Mouse (Mus musculus): ENCODE results near the gene Cfap300. TPM values are rescaled to one million over a fixed set of nuclear protein-coding genes. Genes with fewer than 3 reads are reported as not detected.

The Cfap300 gene
- total and polyA plus RNA-seq, 3 experiments: not detected

DNA sequence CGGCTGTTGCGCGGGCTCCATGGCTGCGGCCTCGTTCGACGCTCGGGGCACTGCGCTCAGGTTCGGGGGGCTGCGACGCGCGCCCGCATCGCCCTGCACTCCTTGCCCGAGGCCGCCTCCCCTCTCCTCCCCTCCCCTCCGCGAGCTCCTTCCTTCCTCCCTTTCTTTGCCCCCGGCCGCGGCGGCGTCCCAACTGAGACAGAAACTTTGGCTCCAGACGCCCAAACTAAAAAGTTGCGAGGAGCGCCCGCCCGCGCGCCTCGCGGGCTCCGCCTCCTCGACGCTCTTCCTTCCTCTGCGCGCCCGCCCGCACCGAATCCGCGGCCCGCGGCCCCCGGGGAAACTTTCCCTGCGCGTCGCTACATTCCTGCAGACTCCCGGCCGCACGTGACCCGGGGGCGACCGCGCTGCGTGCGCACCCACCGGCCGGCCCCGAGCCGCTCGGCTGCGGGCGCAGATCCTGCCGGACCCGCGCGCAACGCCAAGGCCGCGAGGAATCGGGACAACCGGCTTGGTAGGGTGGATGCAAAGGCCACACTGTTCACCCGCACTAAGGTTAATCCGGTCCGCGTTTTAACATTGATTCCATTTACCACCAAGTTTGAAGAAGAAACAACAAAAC, 38.1 kb downstream of the Cfap300 start, which contains the start of gene Yap1:
Yap1 (minus strand) TSS at position 227 of the 622 bp plus-strand sequence.
- Histone ChIP-seq H3K79me2 (ENCODE audit: control insufficient read depth, insufficient read depth, low read length, poor library complexity) (no peaks in the 10 kb centered on the region), H3K4me3 (ENCODE audit: control insufficient read depth in 1 of 2, insufficient read depth in 1 of 2, low read depth in 2 of 2, low read length in 2 of 2) (no peak within 1 kb of the TSS), H3K27me3 (ENCODE audit: control insufficient read depth in 1 of 2, insufficient read depth in 2 of 2, low read length in 2 of 2) (no peaks in the 10 kb centered on the region), H3K36me3 (ENCODE audit: control insufficient read depth in 1 of 2, insufficient read depth in 2 of 2, low read length in 2 of 2) (no peaks in the 10 kb centered on the region), H3K27ac (ENCODE audit: control insufficient read depth, low read depth, low read length) (no peak within 1 kb of the TSS), H3K9me3 (replicated peaks; ENCODE audit: insufficient read depth, low read length) (no peaks in the 10 kb centered on the region), H3K9ac (ENCODE audit: control insufficient read depth, low read depth, low read length, poor library complexity, severe bottlenecking) (no peak within 1 kb of the TSS), H3K4me1 (ENCODE audit: control insufficient read depth in 1 of 2, insufficient read depth in 2 of 2, low read length in 2 of 2) (no peaks in the 10 kb centered on the region)
- no peak for TF ChIP-seq RCOR1 (IDR thresholded peaks at IDR 0.05; ENCODE audit: low read depth, low read length)
- TF ChIP-seq POLR2A (IDR thresholded peaks at IDR 0.05; ENCODE audit: control insufficient read depth in 1 of 2, insufficient read depth in 1 of 2, low read depth in 1 of 2, low read length in 2 of 2, poor library complexity in 1 of 2): peak in 1 of 2 experiments; percentile 40; a peak in 1 of 4 replicates
- no peak for TF ChIP-seq MYC (IDR thresholded peaks at IDR 0.05; ENCODE audit: low read depth, low read length)
- TF ChIP-seq POLR2AphosphoS2 (IDR thresholded peaks at IDR 0.05; ENCODE audit: low read length): no peak
- no peak for DNase-seq (ENCODE audit: low read depth, low spot score)

DNA sequence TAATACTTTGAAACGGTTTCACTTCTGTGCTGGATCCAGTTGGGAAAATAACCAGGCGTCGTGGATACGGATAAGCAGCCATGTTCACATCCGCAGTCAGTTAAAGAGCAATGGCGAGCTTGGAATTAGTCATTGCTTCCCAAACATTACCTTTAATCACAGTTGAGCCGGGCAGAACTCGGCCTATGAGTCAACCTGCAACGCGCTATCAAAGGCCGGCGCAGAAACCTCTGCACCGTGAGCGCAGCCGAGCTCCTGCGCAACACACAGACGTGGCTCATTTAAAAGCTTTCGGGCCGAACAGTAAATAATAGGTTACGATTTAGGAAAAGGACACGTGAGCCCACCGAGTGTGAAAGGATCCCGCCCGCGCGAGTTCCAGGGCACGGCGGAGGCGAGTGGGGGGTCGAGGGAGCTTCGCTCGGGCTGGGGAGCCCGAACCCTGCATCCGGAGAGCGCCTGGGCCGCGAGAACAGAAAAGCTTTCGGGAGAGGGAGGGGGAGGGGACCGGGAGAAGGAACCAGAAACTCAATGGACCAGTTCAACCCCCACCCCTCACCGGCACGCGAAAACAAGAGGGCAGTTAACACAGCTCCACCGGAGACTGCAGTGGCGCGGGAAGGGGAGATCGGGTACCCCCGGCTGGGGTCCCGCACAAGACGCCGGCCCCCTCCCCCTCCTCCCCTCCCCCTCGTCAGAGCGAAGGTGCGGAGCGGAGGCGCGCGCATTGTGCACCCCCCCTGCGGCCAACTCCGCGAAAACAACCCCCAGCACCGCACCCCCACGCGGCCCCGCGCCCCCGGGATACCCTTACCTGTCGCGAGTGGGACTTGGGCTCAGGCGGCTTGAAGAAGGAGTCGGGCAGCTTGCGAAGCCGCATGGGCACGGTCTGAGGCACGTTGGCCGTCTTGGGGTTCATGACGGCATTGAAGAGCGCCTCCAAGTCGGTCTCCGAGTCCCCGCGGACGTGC, 39.0 kb downstream of the Cfap300 start:
- no peaks in the 10 kb centered on the region for H3K36me3 ChIP-seq (ENCODE audit: control insufficient read depth in 1 of 2, insufficient read depth in 2 of 2, low read length in 2 of 2)
- H3K9me3 ChIP-seq (replicated peaks; ENCODE audit: insufficient read depth, low read length): no peaks in the 10 kb centered on the region
- H3K27ac ChIP-seq (ENCODE audit: control insufficient read depth, low read depth, low read length): no peak overlapping the region
- no peak overlapping the region for H3K4me3 ChIP-seq (ENCODE audit: control insufficient read depth in 1 of 2, insufficient read depth in 1 of 2, low read depth in 2 of 2, low read length in 2 of 2)
- H3K27me3 ChIP-seq (ENCODE audit: control insufficient read depth in 1 of 2, insufficient read depth in 2 of 2, low read length in 2 of 2): no peaks in the 10 kb centered on the region
- no peak for TF ChIP-seq EP300 (IDR thresholded peaks at IDR 0.05; ENCODE audit: low read depth in 1 of 2, low read length in 2 of 2)
- no peak for TF ChIP-seq KAT2A (conservative IDR thresholded peaks at IDR 0.05; ENCODE audit: low read depth, low read length)
- no peak for TF ChIP-seq E2F4 (IDR thresholded peaks at IDR 0.05; ENCODE audit: borderline replicate concordance, low read depth, low read length)
- TF ChIP-seq MYB (IDR thresholded peaks at IDR 0.05; ENCODE audit: low read depth, low read length): no peak
- TF ChIP-seq USF2 (IDR thresholded peaks at IDR 0.05; ENCODE audit: borderline replicate concordance in 1 of 2, insufficient read depth in 1 of 2, low read depth in 1 of 2, low read length in 2 of 2): no peak
- H3K9ac ChIP-seq (ENCODE audit: control insufficient read depth, low read depth, low read length, poor library complexity, severe bottlenecking): no peak overlapping the region
- no peaks in the 10 kb centered on the region for H3K79me2 ChIP-seq (ENCODE audit: control insufficient read depth, insufficient read depth, low read length, poor library complexity)
- H3K4me1 ChIP-seq (ENCODE audit: control insufficient read depth in 1 of 2, insufficient read depth in 2 of 2, low read length in 2 of 2): no peaks in the 10 kb centered on the region
- no peak for DNase-seq (ENCODE audit: low read depth, low spot score)

DNA sequence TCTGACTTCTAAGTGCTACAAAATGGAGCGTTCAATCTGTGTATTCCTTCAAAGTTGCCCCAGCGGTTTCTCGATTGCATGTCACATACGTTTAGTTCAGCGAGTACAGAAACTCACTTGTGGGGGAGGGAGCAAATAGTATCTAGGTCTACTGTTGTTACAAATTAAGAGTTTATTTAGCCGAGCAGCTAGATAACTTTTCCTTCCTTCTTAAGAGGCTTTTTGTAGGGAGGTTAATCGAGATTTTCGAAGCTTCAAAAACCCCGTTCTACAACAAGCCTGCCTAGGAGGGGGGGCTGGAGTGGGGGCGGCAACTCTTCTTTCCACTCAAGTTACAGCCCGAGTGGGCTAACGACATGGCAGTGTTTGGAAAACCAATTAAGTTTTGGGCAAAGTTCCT, 39.8 kb downstream of the Cfap300 start:
- H3K27me3 ChIP-seq (ENCODE audit: control insufficient read depth in 1 of 2, insufficient read depth in 2 of 2, low read length in 2 of 2): no peaks in the 10 kb centered on the region
- H3K79me2 ChIP-seq (ENCODE audit: control insufficient read depth, insufficient read depth, low read length, poor library complexity): no peaks in the 10 kb centered on the region
- DNase-seq (ENCODE audit: low read depth, low spot score): no peak
- no peak overlapping the region for H3K27ac ChIP-seq (ENCODE audit: control insufficient read depth, low read depth, low read length)
- no peak overlapping the region for H3K9ac ChIP-seq (ENCODE audit: control insufficient read depth, low read depth, low read length, poor library complexity, severe bottlenecking)
- H3K4me3 ChIP-seq (ENCODE audit: control insufficient read depth in 1 of 2, insufficient read depth in 1 of 2, low read depth in 2 of 2, low read length in 2 of 2): no peak overlapping the region
- H3K4me1 ChIP-seq (ENCODE audit: control insufficient read depth in 1 of 2, insufficient read depth in 2 of 2, low read length in 2 of 2): no peaks in the 10 kb centered on the region
- no peaks in the 10 kb centered on the region for H3K9me3 ChIP-seq (replicated peaks; ENCODE audit: insufficient read depth, low read length)
- H3K36me3 ChIP-seq (ENCODE audit: control insufficient read depth in 1 of 2, insufficient read depth in 2 of 2, low read length in 2 of 2): no peaks in the 10 kb centered on the region
- TF ChIP-seq MAX (IDR thresholded peaks at IDR 0.05; ENCODE audit: low read length) (no peak), CHD2 (IDR thresholded peaks at IDR 0.05; ENCODE audit: low read length) (no peak), POLR2AphosphoS5 (IDR thresholded peaks at IDR 0.05; ENCODE audit: borderline replicate concordance, low read depth, low read length) (no peak), GATA1 (IDR thresholded peaks at IDR 0.05; ENCODE audit: low read depth, low read length) (no peak), ETS1 (IDR thresholded peaks at IDR 0.05; ENCODE audit: low read depth, low read length) (no peak), MEF2A (IDR thresholded peaks at IDR 0.05; ENCODE audit: extremely low read depth, insufficient replicate concordance, low read depth, low read length, poor library complexity, severe bottlenecking) (no peak), ZMIZ1 (IDR thresholded peaks at IDR 0.05; ENCODE audit: low read depth, low read length) (no peak), USF2 (IDR thresholded peaks at IDR 0.05; ENCODE audit: borderline replicate concordance in 1 of 2, insufficient read depth in 1 of 2, low read depth in 1 of 2, low read length in 2 of 2) (no peak), TAL1 (IDR thresholded peaks at IDR 0.05; ENCODE audit: low read length) (no peak), E2F4 (IDR thresholded peaks at IDR 0.05; ENCODE audit: borderline replicate concordance, low read depth, low read length) (no peak), USF1 (IDR thresholded peaks at IDR 0.05; ENCODE audit: low read depth, low read length) (no peak), HCFC1 (IDR thresholded peaks at IDR 0.05; ENCODE audit: low read depth, low read length) (no peak), MYB (IDR thresholded peaks at IDR 0.05; ENCODE audit: low read depth, low read length) (no peak), RAD21 (IDR thresholded peaks at IDR 0.05; ENCODE audit: low read depth, low read length) (no peak), GABPA (IDR thresholded peaks at IDR 0.05; ENCODE audit: low read depth, low read length) (no peak), UBTF (IDR thresholded peaks at IDR 0.05; ENCODE audit: borderline replicate concordance, insufficient read depth, low read depth, low read length) (no peak)
